Mouse (Mus musculus) hindbrain, postnatal 0 days (tissue): ENCODE measurements around the gene Ctdsp1. TPM values are rescaled to one million over a fixed set of nuclear protein-coding genes. Genes with fewer than 3 reads are reported as not detected.
"Not testable (repeated sequence)": the region's sequence is repeated elsewhere in the genome, so short reads cannot be mapped to it uniquely, and the experiment has no call there.

Experiments
- ATAC-seq: fragments of 200-750 bp; cut with Nextera tagmentation; 2 replicates; pipeline ENCODE4 v1.8.0; 2017; ENCODE audit warnings: mild to moderate bottlenecking, moderate TSS enrichment, moderate library complexity
- DNase-seq: peaks from one replicate; pipeline ENCODE4 v3.0.0-alpha.2; 2015; ENCODE audit warnings: low spot score
- H3K27ac ChIP-seq: fragments of 300-500 bp; sonication (generic); 2 replicates; pipeline ENCODE4 v1.5.1; 2014; ENCODE audit warnings: mild to moderate bottlenecking
- H3K27me3 ChIP-seq: fragments of 300-500 bp; sonication (generic); 2 replicates; pipeline ENCODE4 v1.6.1; 2014; ENCODE audit warnings: low read length, mixed read lengths; ENCODE audit not compliant: insufficient read depth
- H3K36me3 ChIP-seq: fragments of 300-500 bp; sonication (generic); 2 replicates; pipeline ENCODE4 v1.6.1; 2014; ENCODE audit warnings: low read length, mixed read lengths; ENCODE audit not compliant: insufficient read depth
- H3K4me1 ChIP-seq: fragments of 300-500 bp; sonication (generic); 2 replicates; pipeline ENCODE4 v1.6.1; 2014; ENCODE audit warnings: antibody characterized with exemption, low read length, mixed read lengths; ENCODE audit not compliant: insufficient read depth
- H3K4me2 ChIP-seq: fragments of 300-500 bp; sonication (generic); 2 replicates; pipeline ENCODE4 v1.6.1; 2014; ENCODE audit warnings: low read depth, mild to moderate bottlenecking, low read length, moderate library complexity, mixed read lengths
- H3K4me3 ChIP-seq: fragments of 300-500 bp; sonication (generic); 2 replicates; pipeline ENCODE4 v1.5.1; 2014; ENCODE audit warnings: low read length
- H3K9ac ChIP-seq: fragments of 300-500 bp; sonication (generic); replicated peaks from 2 replicates; pipeline ENCODE4 v1.6.1; 2014; ENCODE audit warnings: mild to moderate bottlenecking, low read length, moderate library complexity, mixed read lengths
- H3K9me3 ChIP-seq: fragments of 300-500 bp; sonication (generic); 2 replicates; pipeline ENCODE4 v1.6.1; 2016; ENCODE audit warnings: low read length, mixed read lengths
- CTCF ChIP-seq: IDR thresholded peaks from 2 replicates; pipeline ENCODE4 v1.5.1; 2016; ENCODE audit warnings: antibody characterized with exemption, control low read depth, low read depth
- WGBS: fragments of 180-500 bp; shearing (Covaris S2); extraction: QIAGEN DNeasy Blood & Tissue Kit; methylation state at CpG from one replicate; pipeline ENCODE4 v1.1.7; 2014; 5-methylcytosine and 5-hydroxymethylcytosine counted together
- polyA plus RNA-seq: library from polyadenylated mRNA; unstranded; fragments of >200 nt; fragmentation: Nextera tagmentation; extraction: Ambion mirVana; gene quantifications from 2 replicates; pipeline ENCODE4 v1.2.1, GENCODE M21; 2015
- total RNA-seq: library from RNA; depleted of rRNA; stranded (reverse); fragments of >200 nt; gene quantifications from 2 replicates; pipeline ENCODE4 v1.2.3, GENCODE M21; 2014

Gene Ctdsp1
- total and polyA plus RNA-seq, 2 experiments from 2014 or later = 18.2 to 35.7 TPM

DNA sequence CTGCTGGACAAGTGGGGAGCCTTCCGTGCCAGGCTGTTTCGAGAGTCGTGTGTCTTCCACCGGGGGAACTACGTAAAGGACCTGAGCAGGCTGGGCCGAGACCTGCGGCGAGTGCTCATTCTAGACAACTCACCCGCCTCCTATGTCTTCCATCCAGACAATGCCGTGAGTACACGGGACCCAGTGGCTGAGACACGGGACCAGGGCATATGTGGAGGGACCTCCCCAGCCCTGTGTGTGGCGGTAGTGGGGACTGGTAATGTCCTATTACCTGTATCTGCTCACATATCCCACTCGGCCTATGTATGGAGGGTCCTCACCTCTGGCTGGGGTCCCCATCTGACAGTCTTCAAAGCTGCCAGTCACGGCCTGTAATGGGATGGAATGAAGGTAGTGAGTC is 3.5 kb downstream of the Ctdsp1 start:
- TF ChIP-seq CTCF = no peak
- no peak for ATAC-seq
- DNase-seq = no peak
- Histone ChIP-seq H3K9me3 (no peaks in the 10 kb centered on the region), H3K27ac (no peak overlapping the region), H3K4me3 (no peak overlapping the region), H3K36me3 (peaks cover 6% of the 10 kb centered on the region; the same call in 1 of the 2 replicates), H3K27me3 (no peaks in the 10 kb centered on the region), H3K9ac (no peak overlapping the region), H3K4me2 (no peak overlapping the region), H3K4me1 (peaks cover 4% of the 10 kb centered on the region; the same call in 1 of the 2 replicates)
- WGBS = 86% methylated on average over 15 of the region's 15 CpGs

DNA sequence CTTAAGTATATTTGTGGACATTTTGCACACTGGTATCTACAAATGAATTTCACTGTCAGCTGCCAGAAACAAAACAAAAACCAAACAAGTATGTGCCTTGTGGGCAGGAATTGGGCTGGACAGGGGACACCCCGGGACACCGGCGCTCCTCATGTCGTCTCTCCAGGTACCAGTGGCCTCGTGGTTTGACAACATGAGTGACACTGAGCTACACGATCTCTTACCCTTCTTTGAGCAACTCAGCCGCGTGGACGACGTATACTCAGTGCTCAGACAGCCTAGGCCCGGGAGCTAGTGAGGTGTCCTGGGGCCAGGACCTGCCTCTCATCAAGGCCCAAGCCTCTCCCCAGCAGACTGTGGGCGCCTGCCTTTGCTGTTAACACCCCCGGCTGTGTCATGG is 4.0 kb downstream of the Ctdsp1 start:
- peaks cover 4% of the 10 kb centered on the region; the same call in 1 of the 2 replicates for H3K4me1 ChIP-seq
- no peak overlapping the region for H3K4me2 ChIP-seq
- H3K36me3 ChIP-seq = peaks cover 6% of the 10 kb centered on the region; the same call in 1 of the 2 replicates
- DNase-seq (no peak), ATAC-seq (no peak)
- no peak overlapping the region for H3K9ac ChIP-seq
- H3K27ac ChIP-seq = no peak overlapping the region
- TF ChIP-seq CTCF = no peak
- H3K4me3 ChIP-seq = no peak overlapping the region
- no peaks in the 10 kb centered on the region for H3K27me3 ChIP-seq
- 87% methylated on average over 12 of the region's 13 CpGs for WGBS
- no peaks in the 10 kb centered on the region for H3K9me3 ChIP-seq

GRCm38 (mm10) chr1:74396456-74397222 is 5.3 kb downstream of the Ctdsp1 start:
- H3K27ac ChIP-seq = peak overlapping the region; percentile 26; the same call in 1 of the 2 replicates
- not testable (repeated sequence) for H3K9ac ChIP-seq
- 10% methylated on average over 11 of the region's 12 CpGs for WGBS

GRCm38 (mm10) chr1:74397268-74397918 is 6.1 kb downstream of the Ctdsp1 start:
- under 1% methylated on average over 41 of the region's 41 CpGs for WGBS
- peak; percentile 85 for TF ChIP-seq CTCF
- no peaks in the 10 kb centered on the region for H3K27me3 ChIP-seq

More at GRCm38 (mm10) chr1:74396456-74397222, 5.3 kb downstream of the Ctdsp1 start:
- peak overlapping the region; percentile 86 for H3K4me2 ChIP-seq
- H3K4me1 ChIP-seq, ATAC-seq, H3K9me3 ChIP-seq, H3K36me3 ChIP-seq, H3K27me3 ChIP-seq, DNase-seq: not testable (repeated sequence)
- H3K4me3 ChIP-seq = peak overlapping the region; percentile 42

GRCm38 (mm10) chr1:74397919-74398451 is 6.7 kb downstream of the Ctdsp1 start:
- H3K9ac ChIP-seq = peak overlapping the region; percentile 46
- 3% methylated on average over 11 of the region's 11 CpGs for WGBS
- H3K36me3 ChIP-seq = peaks cover 6% of the 10 kb centered on the region; the same call in 1 of the 2 replicates
- no peaks in the 10 kb centered on the region for H3K4me1 ChIP-seq
- DNase-seq (peak; percentile 70), ATAC-seq (peak; percentile 38)
- peak overlapping the region; percentile 42 for H3K4me3 ChIP-seq
- no peaks in the 10 kb centered on the region for H3K9me3 ChIP-seq
- no peaks in the 10 kb centered on the region for H3K27me3 ChIP-seq
- H3K4me2 ChIP-seq = peak overlapping the region; percentile 86
- peak overlapping the region; percentile 54; the same call in 1 of the 2 replicates for H3K27ac ChIP-seq
- peak; percentile 71 for TF ChIP-seq CTCF

More at GRCm38 (mm10) chr1:74397268-74397918, 6.1 kb downstream of the Ctdsp1 start:
- peaks cover 6% of the 10 kb centered on the region; the same call in 1 of the 2 replicates for H3K36me3 ChIP-seq
- H3K9ac ChIP-seq = peak overlapping the region; percentile 46
- H3K4me3 ChIP-seq = peak overlapping the region; percentile 42
- peak; percentile 91 for ATAC-seq
- H3K4me1 ChIP-seq = 0 out of 2 replicates have a peak, but pooled peaks cover 2% of the 10 kb centered on the region
- no peaks in the 10 kb centered on the region for H3K9me3 ChIP-seq
- peak overlapping the region; percentile 86 for H3K4me2 ChIP-seq
- peak overlapping the region; percentile 54; the same call in 1 of the 2 replicates for H3K27ac ChIP-seq
- DNase-seq = peak; percentile 95

DNA sequence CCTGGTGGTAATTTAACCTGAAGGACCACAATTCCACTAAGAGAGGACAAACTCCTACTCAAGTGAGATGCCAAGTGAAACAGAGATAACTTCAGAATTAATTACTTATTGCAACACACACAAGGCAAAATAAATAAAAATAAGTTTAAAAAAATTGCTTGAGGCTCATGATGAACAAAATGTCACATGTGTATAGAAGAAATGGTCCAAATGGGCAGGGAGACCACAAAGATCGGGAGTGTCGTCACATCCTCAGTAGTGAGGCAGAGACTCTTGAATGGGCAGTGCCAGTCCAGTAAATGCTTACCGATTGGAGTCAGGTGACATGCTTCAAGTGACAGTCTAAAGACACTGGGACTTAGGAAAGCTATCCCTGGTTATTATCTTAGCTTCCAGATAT is 9.2 kb downstream of the Ctdsp1 start:
- Histone ChIP-seq H3K27me3 (no peaks in the 10 kb centered on the region), H3K9ac (no peak overlapping the region), H3K4me3 (no peak overlapping the region), H3K27ac (no peak overlapping the region), H3K36me3 (no peaks in the 10 kb centered on the region), H3K9me3 (no peaks in the 10 kb centered on the region), H3K4me2 (no peak overlapping the region), H3K4me1 (no peaks in the 10 kb centered on the region)
- no peak for ATAC-seq
- WGBS = 87% methylated on average over 3 of the region's 3 CpGs
- DNase-seq = no peak
- TF ChIP-seq CTCF = no peak
